Mouse (Mus musculus): ENCODE data around the gene Clrn3. TPM values are rescaled to one million over a fixed set of nuclear protein-coding genes. Genes with fewer than 3 reads are reported as not detected.
"Not testable (repeated sequence)": the region's sequence is repeated elsewhere in the genome, so short reads cannot be mapped to it uniquely, and the experiment has no call there.

The Clrn3 gene
- polyA plus RNA-seq, 1 experiment from 2014 or later, result not detected

- not testable (repeated sequence) for H3K27me3 ChIP-seq, ATAC-seq
- 94% methylated on average over 5 of the region's 5 CpGs for WGBS
Observed at GRCm38 (mm10) chr7:135506506-135506905, 21.9 kb downstream of the Clrn3 start.

GRCm38 (mm10) chr7:135499403-135499802, 29.1 kb downstream of the Clrn3 start:
- Histone ChIP-seq H3K36me3 (ENCODE audit: poor library complexity, severe bottlenecking) (no peaks in the 10 kb centered on the region), H3K27me3 (no peaks in the 10 kb centered on the region), H3K9me3 (replicated peaks) (no peaks in the 10 kb centered on the region), H3K4me3 (no peak overlapping the region), H3K27ac (no peak overlapping the region), H3K4me2 (no peak overlapping the region), H3K9ac (no peak overlapping the region), H3K4me1 (no peaks in the 10 kb centered on the region)
- 64% methylated on average over 2 of the region's 2 CpGs for WGBS
- no peak for ATAC-seq

More at GRCm38 (mm10) chr7:135506506-135506905, 21.9 kb downstream of the Clrn3 start:
- not testable (repeated sequence) for H3K9ac ChIP-seq; H3K27ac ChIP-seq; H3K9me3 ChIP-seq (replicated peaks); H3K4me1 ChIP-seq; H3K4me2 ChIP-seq; H3K36me3 ChIP-seq (ENCODE audit: poor library complexity, severe bottlenecking); H3K4me3 ChIP-seq

- H3K4me1 ChIP-seq, result no peaks in the 10 kb centered on the region
- H3K4me2 ChIP-seq, result no peak overlapping the region
- no peak overlapping the region for H3K27ac ChIP-seq
- 92% methylated on average over 3 of the region's 3 CpGs for WGBS
- no peak for ATAC-seq
- H3K27me3 ChIP-seq, result no peaks in the 10 kb centered on the region
- H3K36me3 ChIP-seq (ENCODE audit: poor library complexity, severe bottlenecking), result no peaks in the 10 kb centered on the region
- no peaks in the 10 kb centered on the region for H3K9me3 ChIP-seq (replicated peaks)
- no peak overlapping the region for H3K4me3 ChIP-seq
- no peak overlapping the region for H3K9ac ChIP-seq
Observed at GRCm38 (mm10) chr7:135498565-135499186, 29.8 kb downstream of the Clrn3 start.

- ATAC-seq, result no peak
- Histone ChIP-seq H3K36me3 (ENCODE audit: poor library complexity, severe bottlenecking) (no peaks in the 10 kb centered on the region), H3K27ac (no peak overlapping the region), H3K9me3 (replicated peaks) (no peaks in the 10 kb centered on the region), H3K27me3 (no peaks in the 10 kb centered on the region), H3K9ac (no peak overlapping the region), H3K4me2 (no peak overlapping the region), H3K4me3 (no peak overlapping the region), H3K4me1 (no peaks in the 10 kb centered on the region)
- 54% methylated on average over 3 of the region's 3 CpGs for WGBS
Observed at GRCm38 (mm10) chr7:135495303-135495702, 33.2 kb downstream of the Clrn3 start.

- H3K4me3 ChIP-seq, result no peak overlapping the region
- WGBS, result 76% methylated on average over 8 of the region's 8 CpGs
- no peak overlapping the region for H3K9ac ChIP-seq
- H3K4me2 ChIP-seq, result no peak overlapping the region
- peaks cover 3% of the 10 kb centered on the region; the same call in 1 of the 2 replicates for H3K27me3 ChIP-seq
- H3K36me3 ChIP-seq (ENCODE audit: poor library complexity, severe bottlenecking), result no peaks in the 10 kb centered on the region
- no peak overlapping the region for H3K27ac ChIP-seq
- no peak for ATAC-seq
- H3K4me1 ChIP-seq, result peaks cover 16% of the 10 kb centered on the region
- H3K9me3 ChIP-seq (replicated peaks), result no peaks in the 10 kb centered on the region
Observed at GRCm38 (mm10) chr7:135490500-135490886, 38.0 kb downstream of the Clrn3 start.

- no peak for ATAC-seq
- H3K4me2 ChIP-seq, result no peak overlapping the region
- peaks cover 22% of the 10 kb centered on the region for H3K4me1 ChIP-seq
- H3K4me3 ChIP-seq, result no peak overlapping the region
- no peak overlapping the region for H3K9ac ChIP-seq
- no peaks in the 10 kb centered on the region for H3K36me3 ChIP-seq (ENCODE audit: poor library complexity, severe bottlenecking)
- WGBS, result 91% methylated on average over 9 of the region's 9 CpGs
- H3K27ac ChIP-seq, result no peak overlapping the region
- no peaks in the 10 kb centered on the region for H3K9me3 ChIP-seq (replicated peaks)
- peaks cover 3% of the 10 kb centered on the region; the same call in 1 of the 2 replicates for H3K27me3 ChIP-seq
Observed at GRCm38 (mm10) chr7:135489724-135490499, 38.5 kb downstream of the Clrn3 start.

GRCm38 (mm10) chr7:135488214-135488810, 40.1 kb downstream of the Clrn3 start:
- 67% methylated on average over 6 of the region's 6 CpGs for WGBS
- H3K9ac ChIP-seq, result no peak overlapping the region
- peaks cover 36% of the 10 kb centered on the region for H3K4me1 ChIP-seq
- H3K36me3 ChIP-seq (ENCODE audit: poor library complexity, severe bottlenecking), result no peaks in the 10 kb centered on the region
- no peak overlapping the region for H3K4me2 ChIP-seq
- no peaks in the 10 kb centered on the region for H3K9me3 ChIP-seq (replicated peaks)
- ATAC-seq, result no peak
- H3K27ac ChIP-seq, result no peak overlapping the region
- no peak overlapping the region for H3K4me3 ChIP-seq
- peaks cover 13% of the 10 kb centered on the region for H3K27me3 ChIP-seq

GRCm38 (mm10) chr7:135487423-135487822, 41.0 kb downstream of the Clrn3 start:
- no peak overlapping the region for H3K9ac ChIP-seq
- H3K4me3 ChIP-seq, result no peak overlapping the region
- WGBS, result 27% methylated on average over 4 of the region's 4 CpGs
- H3K4me1 ChIP-seq, result peaks cover 36% of the 10 kb centered on the region
- H3K27me3 ChIP-seq, result peaks cover 19% of the 10 kb centered on the region
- no peak overlapping the region for H3K4me2 ChIP-seq
- H3K27ac ChIP-seq, result no peak overlapping the region
- no peaks in the 10 kb centered on the region for H3K9me3 ChIP-seq (replicated peaks)
- 0 out of 2 replicates have a peak, but pooled peaks have one; percentile 29 for ATAC-seq
- no peaks in the 10 kb centered on the region for H3K36me3 ChIP-seq (ENCODE audit: poor library complexity, severe bottlenecking)

- Histone ChIP-seq H3K36me3 (ENCODE audit: poor library complexity, severe bottlenecking) (no peaks in the 10 kb centered on the region), H3K4me1 (peaks cover 36% of the 10 kb centered on the region), H3K27ac (no peak overlapping the region), H3K4me2 (no peak overlapping the region), H3K9ac (no peak overlapping the region), H3K4me3 (no peak overlapping the region), H3K9me3 (replicated peaks) (no peaks in the 10 kb centered on the region), H3K27me3 (peaks cover 25% of the 10 kb centered on the region)
- ATAC-seq, result no peak
- WGBS, result 38% methylated on average over 10 of the region's 10 CpGs
Observed at GRCm38 (mm10) chr7:135486645-135487382, 41.6 kb downstream of the Clrn3 start.

GRCm38 (mm10) chr7:135485796-135486410, 42.6 kb downstream of the Clrn3 start:
- no peaks in the 10 kb centered on the region for H3K36me3 ChIP-seq (ENCODE audit: poor library complexity, severe bottlenecking)
- WGBS, result 13% methylated on average over 12 of the region's 12 CpGs
- H3K27ac ChIP-seq, result peak overlapping the region; percentile 37
- no peaks in the 10 kb centered on the region for H3K9me3 ChIP-seq (replicated peaks)
- peak; percentile 85 for ATAC-seq
- no peak overlapping the region for H3K9ac ChIP-seq
- peak overlapping the region; percentile 21; the same call in 1 of the 2 replicates for H3K4me2 ChIP-seq
- peaks cover 29% of the 10 kb centered on the region for H3K27me3 ChIP-seq
- H3K4me3 ChIP-seq, result no peak overlapping the region
- peaks cover 36% of the 10 kb centered on the region for H3K4me1 ChIP-seq

GRCm38 (mm10) chr7:135485116-135485795, 43.2 kb downstream of the Clrn3 start:
- H3K36me3 ChIP-seq (ENCODE audit: poor library complexity, severe bottlenecking), result no peaks in the 10 kb centered on the region
- peak; percentile 37; the same call in 1 of the 2 replicates for ATAC-seq
- H3K9ac ChIP-seq, result no peak overlapping the region
- 3% methylated on average over 10 of the region's 10 CpGs for WGBS
- H3K4me3 ChIP-seq, result no peak overlapping the region
- peaks cover 29% of the 10 kb centered on the region for H3K27me3 ChIP-seq
- H3K4me2 ChIP-seq, result peak overlapping the region; percentile 21; the same call in 1 of the 2 replicates
- no peaks in the 10 kb centered on the region for H3K9me3 ChIP-seq (replicated peaks)
- H3K4me1 ChIP-seq, result peaks cover 38% of the 10 kb centered on the region
- 0 out of 2 replicates have a peak overlapping the region, but pooled peaks have one; percentile 19 for H3K27ac ChIP-seq

Data from forebrain, embryonic 13.5 days (tissue).